Mouse (Mus musculus) liver, embryonic 16.5 days (tissue): ENCODE data around the gene Kpna7. TPM values are rescaled to one million over a fixed set of nuclear protein-coding genes. Genes with fewer than 3 reads are reported as not detected.
"Not testable (repeated sequence)": the region's sequence is repeated elsewhere in the genome, so short reads cannot be mapped to it uniquely, and the experiment has no call there.

ENCODE experiments used
- ATAC-seq: fragments of 200-750 bp; cut with Nextera tagmentation; 2 replicates; pipeline ENCODE4 v1.8.0; 2017; ENCODE audit warnings: low read depth, mild to moderate bottlenecking, moderate number of reproducible peaks, moderate library complexity
- H3K27ac ChIP-seq: fragments of 300-500 bp; sonication (generic); 2 replicates; pipeline ENCODE4 v1.5.1; 2014; ENCODE audit warnings: mild to moderate bottlenecking, low read length
- H3K27me3 ChIP-seq: fragments of 300-500 bp; sonication (generic); 2 replicates; pipeline ENCODE4 v1.6.1; 2014; ENCODE audit warnings: low read depth, low read length, mixed read lengths; ENCODE audit not compliant: control insufficient read depth, insufficient read depth
- H3K36me3 ChIP-seq: fragments of 300-500 bp; sonication (generic); 2 replicates; pipeline ENCODE4 v1.6.1; 2014; ENCODE audit warnings: mild to moderate bottlenecking; ENCODE audit not compliant: control insufficient read depth, insufficient read depth
- H3K4me1 ChIP-seq: fragments of 300-500 bp; sonication (generic); 2 replicates; pipeline ENCODE4 v1.6.1; 2014; ENCODE audit warnings: low read depth, low read length, mixed read lengths; ENCODE audit not compliant: control insufficient read depth
- H3K4me2 ChIP-seq: fragments of 300-500 bp; sonication (generic); 2 replicates; pipeline ENCODE4 v1.6.1; 2014; ENCODE audit warnings: low read depth, low read length, mixed read lengths
- H3K4me3 ChIP-seq: fragments of 300-500 bp; sonication (generic); 2 replicates; pipeline ENCODE4 v1.5.1; 2014; ENCODE audit warnings: low read depth, mild to moderate bottlenecking, low read length
- H3K9ac ChIP-seq: fragments of 300-500 bp; sonication (generic); 2 replicates; pipeline ENCODE4 v1.6.1; 2014; ENCODE audit warnings: low read depth, low read length
- H3K9me3 ChIP-seq: fragments of 300-500 bp; sonication (generic); replicated peaks from 2 replicates; pipeline ENCODE4 v1.6.1; 2016; ENCODE audit warnings: low read length; ENCODE audit not compliant: control insufficient read depth
- WGBS: fragments of 180-500 bp; shearing (Covaris S2); extraction: QIAGEN DNeasy Blood & Tissue Kit; methylation state at CpG from one replicate; pipeline ENCODE4 v1.1.7; 2014; ENCODE audit not compliant: insufficient replicate concordance; 5-methylcytosine and 5-hydroxymethylcytosine counted together
- polyA plus RNA-seq: library from polyadenylated mRNA; unstranded; fragments of >200 nt; fragmentation: Nextera tagmentation; extraction: Ambion mirVana; gene quantifications from 2 replicates; pipeline ENCODE4 v1.2.1, GENCODE M21; 2015

Gene Kpna7
- 0.14 and 0.17 TPM in 2 replicates for polyA plus RNA-seq

DNA sequence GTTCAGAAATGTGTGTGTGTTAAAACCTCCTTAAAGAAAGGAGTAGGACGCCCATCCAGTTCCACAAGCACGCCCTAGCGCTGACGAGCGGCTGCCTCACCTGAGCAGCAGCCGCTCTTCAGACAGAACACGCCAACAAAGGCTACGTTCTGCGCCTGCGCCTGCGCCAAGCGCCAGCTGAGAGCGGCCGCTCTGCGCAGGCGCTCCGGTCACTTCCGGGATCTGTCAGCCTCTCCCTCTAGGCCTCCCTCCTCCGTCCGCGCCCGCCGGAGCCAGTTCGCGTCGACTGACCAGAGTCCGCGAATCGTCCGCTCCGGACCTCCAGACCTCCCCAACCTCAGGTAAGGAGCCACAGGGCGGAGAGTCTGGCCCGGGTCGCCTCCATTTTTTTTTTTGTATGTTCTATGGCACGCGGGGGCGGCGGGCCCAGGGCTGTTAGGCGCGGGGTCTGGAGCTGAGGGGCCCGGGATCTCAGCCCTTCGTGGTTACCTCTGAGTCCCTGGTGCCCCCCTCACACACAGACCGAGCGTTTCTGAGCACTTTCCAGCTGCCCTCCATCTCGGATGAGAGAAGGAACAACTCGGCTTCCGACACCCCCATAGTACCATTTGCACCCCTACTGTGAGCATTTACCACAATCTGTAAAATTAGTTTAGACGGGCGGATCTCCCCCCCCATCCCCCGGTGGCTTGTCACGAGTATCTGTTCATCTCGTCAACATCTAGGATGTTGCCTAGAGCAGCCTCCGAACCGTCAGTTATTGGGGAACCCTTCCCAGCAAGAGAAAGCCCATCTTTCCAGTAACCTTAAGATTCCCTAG, at the start of gene Kpna7, which contains the start of gene Arpc1a:
TSS of gene Kpna7 (minus strand) at position 399 of the 820 bp plus-strand sequence.
TSS of gene Arpc1a (plus strand) at position 199 of the 820 bp plus-strand sequence.
- Histone ChIP-seq H3K4me1 (peaks cover 13% of the 10 kb centered on the region), H3K27ac (peak within 1 kb of the TSS; percentile 69), H3K4me3 (peak within 1 kb of the TSS; percentile 95), H3K27me3 (no peaks in the 10 kb centered on the region), H3K36me3 (no peaks in the 10 kb centered on the region; the same call in 1 of the 2 replicates), H3K9me3 (no peaks in the 10 kb centered on the region), H3K9ac (peak within 1 kb of the TSS; percentile 98), H3K4me2 (peak within 1 kb of the TSS; percentile 91)
- WGBS, result under 1% methylated on average over 53 of the region's 54 CpGs
- peak; percentile 99 for ATAC-seq

DNA sequence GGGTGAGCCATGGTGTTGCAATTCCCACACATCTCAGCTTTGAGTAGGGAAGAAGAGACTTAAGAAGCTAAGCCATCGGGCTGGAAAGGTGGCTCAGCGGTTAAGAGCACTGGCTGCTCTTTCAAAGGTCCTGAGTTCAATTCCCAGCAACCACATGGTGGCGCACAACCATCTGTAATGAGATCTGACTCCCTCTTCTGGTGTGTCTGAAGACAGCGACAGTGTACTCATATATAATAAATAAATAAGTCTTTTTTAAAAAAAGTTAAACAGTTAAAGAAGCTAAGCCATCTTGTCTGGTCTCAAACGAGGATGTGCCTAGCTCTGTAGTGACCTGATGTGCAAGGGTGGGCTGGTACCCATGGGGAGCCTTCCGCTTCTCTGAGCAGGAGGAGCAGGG, 49.4 kb upstream of the Kpna7 start:
- 74% methylated on average over 6 of the region's 6 CpGs for WGBS
- not testable (repeated sequence) for H3K4me2 ChIP-seq

GRCm38 (mm10) chr5:145130995-145131394, 47.2 kb upstream of the Kpna7 start:
- Histone ChIP-seq H3K4me2 (no peak overlapping the region), H3K9me3 (no peaks in the 10 kb centered on the region), H3K27ac (no peak overlapping the region), H3K36me3 (peaks cover 69% of the 10 kb centered on the region), H3K27me3 (no peaks in the 10 kb centered on the region), H3K9ac (no peak overlapping the region), H3K4me1 (peaks cover 2% of the 10 kb centered on the region), H3K4me3 (no peak overlapping the region)
- 58% methylated on average over 3 of the region's 3 CpGs for WGBS
- ATAC-seq, result no peak

More for the DNA sequence above, 49.4 kb upstream of the Kpna7 start:
- not testable (repeated sequence) for H3K27ac ChIP-seq, H3K9ac ChIP-seq, H3K27me3 ChIP-seq, H3K4me3 ChIP-seq, H3K9me3 ChIP-seq, ATAC-seq
- Histone ChIP-seq H3K36me3 (peaks cover 68% of the 10 kb centered on the region), H3K4me1 (peaks cover 11% of the 10 kb centered on the region)

DNA sequence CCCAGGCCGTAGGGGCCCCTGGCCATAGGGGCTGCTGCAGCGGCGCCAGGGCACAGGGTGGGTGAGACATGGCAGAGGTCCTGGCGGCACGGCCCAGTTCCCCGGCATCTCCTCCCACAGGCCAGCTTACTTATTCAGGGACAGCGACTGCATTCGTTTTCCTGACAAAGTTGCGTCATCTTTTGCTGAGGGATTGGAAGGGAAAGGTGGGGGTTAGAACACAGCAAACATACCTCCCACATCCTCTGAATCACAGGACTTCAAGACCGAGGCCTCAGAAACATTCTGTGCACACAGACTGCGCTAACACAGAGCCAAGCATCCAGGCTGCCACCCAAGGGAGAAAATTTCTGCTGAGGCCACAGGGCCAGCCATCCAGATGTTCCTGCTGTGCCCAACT, 46.4 kb upstream of the Kpna7 start:
- Histone ChIP-seq H3K27me3 (no peaks in the 10 kb centered on the region), H3K9me3 (no peaks in the 10 kb centered on the region), H3K27ac (0 out of 2 replicates have a peak overlapping the region, but pooled peaks have one; percentile 15), H3K4me2 (no peak overlapping the region), H3K4me1 (peaks cover 2% of the 10 kb centered on the region), H3K36me3 (peaks cover 69% of the 10 kb centered on the region), H3K4me3 (no peak overlapping the region), H3K9ac (no peak overlapping the region)
- ATAC-seq, result peak; percentile 64
- 66% methylated on average over 11 of the region's 11 CpGs for WGBS

- 65% methylated on average over 4 of the region's 6 CpGs for WGBS
- H3K27me3 ChIP-seq, H3K9me3 ChIP-seq, H3K27ac ChIP-seq, H3K4me3 ChIP-seq, H3K4me1 ChIP-seq, H3K9ac ChIP-seq, H3K4me2 ChIP-seq, ATAC-seq: not testable (repeated sequence)
- peaks cover 68% of the 10 kb centered on the region for H3K36me3 ChIP-seq
Observed at GRCm38 (mm10) chr5:145129773-145130172, 45.9 kb upstream of the Kpna7 start.

DNA sequence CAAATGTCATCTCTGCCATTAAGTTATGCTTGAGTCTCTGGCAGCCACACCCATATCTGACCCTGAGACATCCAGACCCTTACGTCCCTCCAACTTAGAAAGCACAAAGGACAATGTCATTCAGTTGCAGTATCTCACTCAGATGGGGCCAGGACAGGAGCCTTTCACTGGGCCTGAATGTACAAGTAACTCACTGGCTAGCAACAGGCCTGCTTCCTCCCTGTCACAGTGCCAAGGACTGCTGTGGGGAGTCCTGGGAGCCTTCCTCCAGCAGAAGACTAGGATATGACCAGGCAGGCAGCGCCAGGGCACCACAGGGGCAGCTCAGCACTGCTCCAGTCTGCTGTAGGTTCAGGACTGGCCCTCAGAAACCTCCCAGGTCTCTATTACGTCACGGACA, 45.3 kb upstream of the Kpna7 start:
- no peak overlapping the region for H3K4me3 ChIP-seq
- peaks cover 2% of the 10 kb centered on the region for H3K4me1 ChIP-seq
- peaks cover 68% of the 10 kb centered on the region for H3K36me3 ChIP-seq
- H3K27ac ChIP-seq, result no peak overlapping the region
- ATAC-seq, result no peak
- H3K9me3 ChIP-seq, result no peaks in the 10 kb centered on the region
- no peak overlapping the region for H3K9ac ChIP-seq
- no peak overlapping the region for H3K4me2 ChIP-seq
- H3K27me3 ChIP-seq, result no peaks in the 10 kb centered on the region
- 87% methylated on average over 4 of the region's 4 CpGs for WGBS

DNA sequence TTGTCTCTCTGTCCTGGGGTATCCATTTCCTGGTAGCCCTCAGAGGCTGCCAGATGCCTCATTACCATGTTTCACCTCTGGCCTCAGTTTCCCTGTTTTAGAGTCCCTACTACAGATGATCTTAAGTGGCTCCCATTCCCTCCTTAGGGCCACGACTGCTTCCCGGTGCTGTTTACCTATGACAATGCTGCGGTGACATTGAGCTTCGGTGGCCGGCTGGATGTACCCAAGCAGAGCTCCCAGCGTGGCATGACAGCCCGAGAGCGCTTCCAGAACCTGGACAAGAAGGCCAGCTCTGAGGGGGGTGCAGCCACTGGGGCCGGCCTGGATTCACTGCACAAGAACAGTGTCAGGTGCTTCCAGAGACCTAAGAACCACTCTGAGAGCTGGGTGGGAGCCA, 42.8 kb upstream of the Kpna7 start:
- peaks cover 46% of the 10 kb centered on the region for H3K36me3 ChIP-seq
- 81% methylated on average over 9 of the region's 9 CpGs for WGBS
- no peak for ATAC-seq

GRCm38 (mm10) chr5:145123396-145123795, 39.6 kb upstream of the Kpna7 start:
- Histone ChIP-seq H3K4me1 (no peaks in the 10 kb centered on the region), H3K27me3 (no peaks in the 10 kb centered on the region), H3K36me3 (peaks cover 25% of the 10 kb centered on the region), H3K9ac (no peak overlapping the region), H3K27ac (no peak overlapping the region), H3K9me3 (0 out of 2 replicates have a peak, but pooled peaks cover 2% of the 10 kb centered on the region), H3K4me3 (no peak overlapping the region), H3K4me2 (no peak overlapping the region)
- no peak for ATAC-seq
- WGBS, result 88% methylated on average over 19 of the region's 19 CpGs

More for the DNA sequence above, 42.8 kb upstream of the Kpna7 start:
- H3K27me3 ChIP-seq, result no peaks in the 10 kb centered on the region
- no peak overlapping the region for H3K4me3 ChIP-seq
- H3K4me2 ChIP-seq, result no peak overlapping the region
- no peak overlapping the region for H3K9ac ChIP-seq
- H3K9me3 ChIP-seq, result no peaks in the 10 kb centered on the region
- H3K27ac ChIP-seq, result no peak overlapping the region
- peaks cover 2% of the 10 kb centered on the region for H3K4me1 ChIP-seq

GRCm38 (mm10) chr5:145120921-145121320, 37.1 kb upstream of the Kpna7 start:
- Histone ChIP-seq H3K27me3 (no peaks in the 10 kb centered on the region), H3K9me3 (0 out of 2 replicates have a peak, but pooled peaks cover 2% of the 10 kb centered on the region), H3K27ac (no peak overlapping the region), H3K4me1 (no peaks in the 10 kb centered on the region; the same call in 1 of the 2 replicates), H3K4me3 (no peak overlapping the region), H3K4me2 (no peak overlapping the region), H3K36me3 (peaks cover 13% of the 10 kb centered on the region), H3K9ac (no peak overlapping the region)
- ATAC-seq, result no peak
- WGBS, result 55% methylated on average over 7 of the region's 7 CpGs
